Mouse (Mus musculus): Measurements from ENCODE around the gene Tcap. TPM values are rescaled to one million over a fixed set of nuclear protein-coding genes. Genes with fewer than 3 reads are reported as not detected.
"Not testable (repeated sequence)": the region's sequence is repeated elsewhere in the genome, so short reads cannot be mapped to it uniquely, and the experiment has no call there.

The Tcap gene
- total and polyA plus RNA-seq, 2 experiments, result 0.10 to 3.5 TPM

GRCm38 (mm10) chr11:98379379-98379778, 4.2 kb upstream of the Tcap start:
- H3K79me2 ChIP-seq (ENCODE audit: control insufficient read depth, insufficient read depth, low read length), result no peaks in the 10 kb centered on the region
- no peak for DNase-seq (ENCODE audit: extremely low read depth, low read depth, low spot score)
- H3K4me1 ChIP-seq (ENCODE audit: control insufficient read depth, insufficient read depth, low read length), result no peaks in the 10 kb centered on the region
- WGBS, result 88% methylated on average over 7 of the region's 7 CpGs
- no peaks in the 10 kb centered on the region for H3K27me3 ChIP-seq (ENCODE audit: control insufficient read depth, insufficient read depth, low read length)
- H3K27ac ChIP-seq (replicated peaks; ENCODE audit: insufficient read depth, low read depth, low read length), result no peak overlapping the region
- peaks cover 8% of the 10 kb centered on the region; the same call in 1 of the 2 replicates for H3K36me3 ChIP-seq (ENCODE audit: control insufficient read depth, insufficient read depth, low read length)
- H3K4me3 ChIP-seq (ENCODE audit: insufficient read depth, low read depth, low read length), result no peak overlapping the region
- no peak overlapping the region for H3K9ac ChIP-seq (ENCODE audit: low read depth, low read length)
- TF ChIP-seq CTCF (IDR thresholded peaks at IDR 0.05; ENCODE audit: low read depth, low read length) (no peak), POLR2A (IDR thresholded peaks at IDR 0.05; ENCODE audit: extremely low read depth, insufficient read depth, low read length) (no peak)

DNA sequence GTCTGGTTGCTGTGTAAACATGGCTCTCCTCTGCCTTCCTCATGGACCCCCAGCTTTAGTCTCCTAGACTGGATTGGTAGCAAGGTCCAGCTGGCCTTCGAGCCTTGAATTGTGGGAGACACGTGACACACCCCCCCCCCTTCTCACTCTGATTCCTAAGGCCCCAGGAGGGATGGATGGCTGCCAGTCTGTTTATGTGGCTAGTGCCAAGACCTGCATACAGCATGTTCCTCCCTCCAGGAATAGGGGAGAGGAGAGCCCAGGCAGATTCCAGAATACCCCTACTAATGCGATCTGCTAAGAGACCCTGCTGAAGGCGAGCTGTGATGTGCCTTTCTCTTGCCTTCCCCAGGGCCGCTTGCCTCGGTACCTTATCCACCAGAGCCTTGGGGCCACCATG, 3.5 kb upstream of the Tcap start:
- H3K36me3 ChIP-seq (ENCODE audit: control insufficient read depth, insufficient read depth, low read length), result peaks cover 5% of the 10 kb centered on the region; the same call in 1 of the 2 replicates
- no peaks in the 10 kb centered on the region; the same call in 1 of the 2 replicates for H3K4me1 ChIP-seq (ENCODE audit: control insufficient read depth, insufficient read depth, low read length)
- no peak overlapping the region for H3K9ac ChIP-seq (ENCODE audit: low read depth, low read length)
- TF ChIP-seq POLR2A (IDR thresholded peaks at IDR 0.05; ENCODE audit: extremely low read depth, insufficient read depth, low read length) (no peak), CTCF (IDR thresholded peaks at IDR 0.05; ENCODE audit: low read depth, low read length) (no peak)
- 90% methylated on average over 6 of the region's 6 CpGs for WGBS
- DNase-seq (ENCODE audit: extremely low read depth, low read depth, low spot score), result no peak
- H3K79me2 ChIP-seq (ENCODE audit: control insufficient read depth, insufficient read depth, low read length), result no peaks in the 10 kb centered on the region
- H3K27ac ChIP-seq (replicated peaks; ENCODE audit: insufficient read depth, low read depth, low read length), result no peak overlapping the region
- H3K4me3 ChIP-seq (ENCODE audit: insufficient read depth, low read depth, low read length), result no peak overlapping the region
- H3K27me3 ChIP-seq (ENCODE audit: control insufficient read depth, insufficient read depth, low read length), result no peaks in the 10 kb centered on the region

DNA sequence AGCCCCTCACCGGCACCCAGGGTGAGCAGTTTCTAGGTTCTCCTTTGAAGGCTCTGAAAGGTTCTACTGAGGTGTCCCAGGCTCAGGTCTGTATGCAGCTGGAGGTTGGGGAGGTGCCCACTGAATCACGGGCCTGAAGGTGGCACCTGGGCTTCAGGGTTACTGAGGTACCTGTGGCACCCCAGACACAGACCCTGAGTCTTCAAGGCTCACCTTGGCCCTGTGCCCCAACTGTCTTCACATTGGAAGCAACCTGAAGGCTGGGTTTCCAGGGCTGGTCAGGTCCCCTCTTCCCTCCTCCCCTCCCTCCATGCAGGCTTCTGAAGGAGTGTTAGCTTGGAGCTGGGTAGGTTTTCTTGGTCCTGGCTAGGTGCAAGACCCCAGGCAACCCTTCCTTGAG, 2.0 kb upstream of the Tcap start:
- no peak overlapping the region for H3K9ac ChIP-seq (ENCODE audit: low read depth, low read length)
- peaks cover 4% of the 10 kb centered on the region; the same call in 1 of the 2 replicates for H3K36me3 ChIP-seq (ENCODE audit: control insufficient read depth, insufficient read depth, low read length)
- TF ChIP-seq POLR2A (IDR thresholded peaks at IDR 0.05; ENCODE audit: extremely low read depth, insufficient read depth, low read length) (no peak), CTCF (IDR thresholded peaks at IDR 0.05; ENCODE audit: low read depth, low read length) (no peak)
- DNase-seq (ENCODE audit: extremely low read depth, low read depth, low spot score), result no peak
- H3K4me1 ChIP-seq (ENCODE audit: control insufficient read depth, insufficient read depth, low read length), result no peaks in the 10 kb centered on the region; the same call in 1 of the 2 replicates
- no peak overlapping the region for H3K4me3 ChIP-seq (ENCODE audit: insufficient read depth, low read depth, low read length)
- no peaks in the 10 kb centered on the region for H3K79me2 ChIP-seq (ENCODE audit: control insufficient read depth, insufficient read depth, low read length)
- 93% methylated on average over 2 of the region's 2 CpGs for WGBS
- H3K27me3 ChIP-seq (ENCODE audit: control insufficient read depth, insufficient read depth, low read length), result 0 out of 2 replicates have a peak, but pooled peaks cover 3% of the 10 kb centered on the region
- H3K27ac ChIP-seq (replicated peaks; ENCODE audit: insufficient read depth, low read depth, low read length), result no peak overlapping the region

GRCm38 (mm10) chr11:98382405-98382804, 1.2 kb upstream of the Tcap start:
- not testable (repeated sequence) for DNase-seq (ENCODE audit: extremely low read depth, low read depth, low spot score); H3K4me1 ChIP-seq (ENCODE audit: control insufficient read depth, insufficient read depth, low read length); H3K79me2 ChIP-seq (ENCODE audit: control insufficient read depth, insufficient read depth, low read length); H3K27me3 ChIP-seq (ENCODE audit: control insufficient read depth, insufficient read depth, low read length); H3K4me3 ChIP-seq (ENCODE audit: insufficient read depth, low read depth, low read length); H3K36me3 ChIP-seq (ENCODE audit: control insufficient read depth, insufficient read depth, low read length); H3K27ac ChIP-seq (replicated peaks; ENCODE audit: insufficient read depth, low read depth, low read length); H3K9ac ChIP-seq (ENCODE audit: low read depth, low read length)
- 28% methylated on average over 2 of the region's 2 CpGs for WGBS

DNA sequence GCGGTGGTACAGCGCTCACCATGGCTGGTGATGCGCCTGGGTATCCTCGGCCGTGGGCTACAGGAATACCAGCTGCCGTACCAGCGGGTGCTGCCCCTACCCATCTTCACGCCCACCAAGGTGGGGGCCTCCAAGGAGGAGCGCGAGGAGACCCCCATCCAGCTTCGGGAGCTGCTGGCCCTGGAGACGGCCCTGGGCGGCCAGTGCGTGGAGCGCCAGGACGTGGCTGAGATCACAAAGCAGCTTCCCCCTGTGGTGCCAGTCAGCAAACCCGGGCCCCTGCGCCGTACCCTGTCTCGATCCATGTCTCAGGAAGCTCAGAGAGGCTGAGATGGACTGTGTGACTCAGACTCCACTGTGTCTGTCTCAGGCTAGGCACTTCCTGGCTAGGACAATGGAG, 605 bp downstream of the Tcap start:
- H3K9ac ChIP-seq (ENCODE audit: low read depth, low read length), result no peak overlapping the region
- no peaks in the 10 kb centered on the region for H3K36me3 ChIP-seq (ENCODE audit: control insufficient read depth, insufficient read depth, low read length)
- DNase-seq (ENCODE audit: extremely low read depth, low read depth, low spot score), result no peak
- H3K79me2 ChIP-seq (ENCODE audit: control insufficient read depth, insufficient read depth, low read length), result no peaks in the 10 kb centered on the region
- H3K27me3 ChIP-seq (ENCODE audit: control insufficient read depth, insufficient read depth, low read length), result 0 out of 2 replicates have a peak, but pooled peaks cover 4% of the 10 kb centered on the region
- H3K27ac ChIP-seq (replicated peaks; ENCODE audit: insufficient read depth, low read depth, low read length), result no peak overlapping the region
- WGBS, result 88% methylated on average over 20 of the region's 20 CpGs
- H3K4me3 ChIP-seq (ENCODE audit: insufficient read depth, low read depth, low read length), result no peak overlapping the region
- no peaks in the 10 kb centered on the region; the same call in 1 of the 2 replicates for H3K4me1 ChIP-seq (ENCODE audit: control insufficient read depth, insufficient read depth, low read length)
- no peak for TF ChIP-seq CTCF (IDR thresholded peaks at IDR 0.05; ENCODE audit: low read depth, low read length)
- no peak for TF ChIP-seq POLR2A (IDR thresholded peaks at IDR 0.05; ENCODE audit: extremely low read depth, insufficient read depth, low read length)

DNA sequence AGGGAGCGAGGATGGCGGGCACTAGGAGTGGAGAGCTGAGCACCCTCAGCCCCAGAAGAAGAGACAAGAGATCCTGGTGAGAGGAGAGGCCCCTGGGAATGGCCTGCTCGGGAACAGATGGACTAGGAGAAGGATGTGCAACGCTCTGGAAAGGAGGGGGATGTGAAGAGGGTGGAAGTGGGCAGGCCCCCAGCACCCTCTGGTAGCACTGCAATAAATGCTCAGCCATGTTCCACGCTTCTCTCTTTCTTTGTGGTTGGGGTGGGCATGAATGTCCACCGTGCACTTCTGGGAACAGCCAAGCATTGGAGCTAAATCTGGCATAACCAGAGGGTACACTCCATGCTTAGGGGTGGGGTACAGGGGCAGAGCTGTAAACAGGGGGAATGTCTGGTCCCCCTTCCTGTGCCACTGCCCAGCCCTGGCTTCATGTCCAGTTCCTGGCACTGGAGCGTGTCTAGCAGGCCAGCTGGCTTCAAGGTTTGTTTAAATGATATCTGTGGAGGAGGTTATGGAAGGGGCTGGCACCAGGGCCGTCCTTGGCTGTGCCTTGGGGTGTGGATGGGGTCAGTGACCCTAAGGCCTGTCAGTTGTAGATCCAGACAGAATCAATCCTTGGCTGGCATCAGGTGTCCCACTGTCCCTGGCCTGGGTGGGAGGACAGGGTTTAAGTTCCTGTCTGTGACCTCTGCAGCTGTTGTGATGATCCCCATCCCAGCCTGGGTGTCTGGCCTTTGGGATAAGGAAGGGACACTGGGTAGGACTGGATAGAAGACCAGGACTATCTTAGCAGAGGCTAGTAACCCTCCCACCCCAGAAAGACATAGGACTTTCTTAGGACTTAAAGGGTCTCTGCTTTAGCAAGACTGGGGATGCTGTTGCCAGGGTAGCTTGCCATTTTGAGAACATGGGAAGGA, 1.4 kb downstream of the Tcap start:
- TF ChIP-seq POLR2A (IDR thresholded peaks at IDR 0.05; ENCODE audit: extremely low read depth, insufficient read depth, low read length), result no peak
- no peak for TF ChIP-seq CTCF (IDR thresholded peaks at IDR 0.05; ENCODE audit: low read depth, low read length)
- H3K4me3 ChIP-seq (ENCODE audit: insufficient read depth, low read depth, low read length), result no peak overlapping the region
- no peaks in the 10 kb centered on the region; the same call in 1 of the 2 replicates for H3K4me1 ChIP-seq (ENCODE audit: control insufficient read depth, insufficient read depth, low read length)
- H3K9ac ChIP-seq (ENCODE audit: low read depth, low read length), result no peak overlapping the region
- WGBS, result 62% methylated on average over 8 of the region's 8 CpGs
- 0 out of 2 replicates have a peak, but pooled peaks cover 4% of the 10 kb centered on the region for H3K27me3 ChIP-seq (ENCODE audit: control insufficient read depth, insufficient read depth, low read length)
- H3K36me3 ChIP-seq (ENCODE audit: control insufficient read depth, insufficient read depth, low read length), result no peaks in the 10 kb centered on the region
- peak; percentile 47 for DNase-seq (ENCODE audit: extremely low read depth, low read depth, low spot score)
- H3K79me2 ChIP-seq (ENCODE audit: control insufficient read depth, insufficient read depth, low read length), result no peaks in the 10 kb centered on the region
- no peak overlapping the region for H3K27ac ChIP-seq (replicated peaks; ENCODE audit: insufficient read depth, low read depth, low read length)
